Mouse (Mus musculus): ENCODE measurements around the gene Lonrf3. TPM values are rescaled to one million over a fixed set of nuclear protein-coding genes. Genes with fewer than 3 reads are reported as not detected.

Lonrf3 gene
- polyA plus RNA-seq (2012; rRNA removed) (0.30 and 0.50 TPM in 2 replicates), polyA plus RNA-seq (2014; fragmentation: Nextera tagmentation; extraction: Ambion mirVana) (0.42 and 0.61 TPM in 2 replicates)

GRCm38 (mm10) chrX:36328271-36329039 is at the start of gene Lonrf3:
TSS of gene Lonrf3 (plus strand) at chrX:36328353.
- 13% methylated on average over 63 of the region's 68 CpGs for WGBS (ENCODE audit: insufficient replicate concordance)
- Histone ChIP-seq H3K27me3 (ENCODE audit: control insufficient read depth, insufficient read depth, low read length) (peaks cover 26% of the 10 kb centered on the region), H3K4me3 (ENCODE audit: insufficient read depth in 1 of 2, low read depth in 2 of 2, low read length in 2 of 2) (peak within 1 kb of the TSS; percentile 30 to 32), H3K9ac (replicated peaks) (no peak within 1 kb of the TSS), H3K4me2 (ENCODE audit: low read depth) (peak within 1 kb of the TSS; percentile 37), H3K36me3 (replicated peaks; ENCODE audit: control insufficient read depth, insufficient read depth, low read depth) (no peaks in the 10 kb centered on the region), H3K4me1 (replicated peaks; ENCODE audit: control insufficient read depth in 2 of 2, insufficient read depth in 2 of 2, low read length in 1 of 2) (no peaks in the 10 kb centered on the region), H3K27ac (no peak within 1 kb of the TSS), H3K9me3 (ENCODE audit: control insufficient read depth, low read length) (no peaks in the 10 kb centered on the region)
- ATAC-seq (ENCODE audit: insufficient read depth) (no peak), DNase-seq (ENCODE audit: low read depth in 3 of 3, low spot score in 3 of 3) (peak in 1 of 3 experiments; percentile 12)
- TF ChIP-seq CTCF (IDR thresholded peaks at IDR 0.05; ENCODE audit: low read depth) (no peak), EP300 (IDR thresholded peaks at IDR 0.05; ENCODE audit: low read depth) (no peak)

DNA sequence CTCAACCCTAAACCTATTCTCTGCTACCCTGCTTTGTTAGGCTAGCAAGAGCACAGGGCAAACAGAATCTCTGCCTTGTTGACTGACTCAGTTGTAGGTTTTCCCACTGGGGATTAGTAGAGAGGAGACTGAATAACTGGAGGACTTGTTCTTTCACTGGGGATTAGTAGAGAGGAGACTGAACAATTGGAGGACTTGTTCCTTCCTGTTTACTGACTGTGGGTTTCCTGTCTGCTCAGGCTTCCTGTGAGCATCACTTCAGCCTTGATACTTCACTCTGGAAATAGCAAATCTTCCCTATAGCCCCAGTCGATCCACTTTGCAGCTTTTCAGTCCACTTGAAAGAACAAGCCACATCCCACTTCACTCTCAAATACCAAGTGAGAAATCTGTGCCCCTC is 49.4 kb upstream of the Lonrf3 start:
- H3K9me3 ChIP-seq (ENCODE audit: control insufficient read depth, low read length): no peaks in the 10 kb centered on the region
- no peaks in the 10 kb centered on the region for H3K27me3 ChIP-seq (ENCODE audit: control insufficient read depth, insufficient read depth, low read length)
- 37% methylated on average over 1 of the region's 1 CpGs for WGBS (ENCODE audit: insufficient replicate concordance)
- H3K36me3 ChIP-seq (replicated peaks; ENCODE audit: control insufficient read depth, insufficient read depth, low read depth): no peaks in the 10 kb centered on the region
- TF ChIP-seq EP300 (IDR thresholded peaks at IDR 0.05; ENCODE audit: low read depth) (no peak), CTCF (IDR thresholded peaks at IDR 0.05; ENCODE audit: low read depth) (no peak)
- no peak for DNase-seq (ENCODE audit: low read depth in 3 of 3, low spot score in 3 of 3)
- H3K4me3 ChIP-seq (ENCODE audit: insufficient read depth in 1 of 2, low read depth in 2 of 2, low read length in 2 of 2): no peak overlapping the region
- H3K4me2 ChIP-seq (ENCODE audit: low read depth): no peak overlapping the region
- no peak for ATAC-seq (ENCODE audit: insufficient read depth)
- H3K9ac ChIP-seq (replicated peaks): no peak overlapping the region
- H3K27ac ChIP-seq: no peak overlapping the region
- H3K4me1 ChIP-seq (replicated peaks; ENCODE audit: control insufficient read depth in 2 of 2, insufficient read depth in 2 of 2, low read length in 1 of 2): no peaks in the 10 kb centered on the region

DNA sequence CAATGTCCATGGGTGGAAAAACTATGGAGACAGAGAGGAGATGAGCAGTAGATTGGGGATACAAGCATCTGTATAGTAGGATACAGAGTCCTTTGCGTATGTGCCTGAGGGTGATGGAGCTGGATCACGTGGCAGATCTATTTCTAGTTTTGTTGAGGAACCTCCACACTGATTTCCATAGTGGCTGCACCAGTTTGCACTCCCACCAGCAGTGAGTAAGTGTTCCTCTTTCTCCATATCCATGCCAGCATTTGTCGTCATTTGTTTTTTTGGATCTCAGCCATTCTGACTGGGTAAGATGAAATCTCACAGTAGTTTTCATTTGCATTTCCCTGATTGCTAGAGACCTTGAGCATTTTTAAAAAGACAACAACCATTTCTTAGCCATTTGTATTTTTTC is 16.7 kb upstream of the Lonrf3 start:
- Histone ChIP-seq H3K27me3 (ENCODE audit: control insufficient read depth, insufficient read depth, low read length) (no peaks in the 10 kb centered on the region), H3K9ac (replicated peaks) (no peak overlapping the region), H3K4me3 (ENCODE audit: insufficient read depth in 1 of 2, low read depth in 2 of 2, low read length in 2 of 2) (no peak overlapping the region), H3K4me1 (replicated peaks; ENCODE audit: control insufficient read depth in 2 of 2, insufficient read depth in 2 of 2, low read length in 1 of 2) (no peaks in the 10 kb centered on the region), H3K36me3 (replicated peaks; ENCODE audit: control insufficient read depth, insufficient read depth, low read depth) (no peaks in the 10 kb centered on the region), H3K27ac (no peak overlapping the region), H3K9me3 (ENCODE audit: control insufficient read depth, low read length) (no peaks in the 10 kb centered on the region), H3K4me2 (ENCODE audit: low read depth) (no peak overlapping the region)
- WGBS (ENCODE audit: insufficient replicate concordance): 52% methylated on average over 3 of the region's 3 CpGs
- DNase-seq (ENCODE audit: low read depth in 3 of 3, low spot score in 3 of 3) (no peak), ATAC-seq (ENCODE audit: insufficient read depth) (no peak)
- TF ChIP-seq EP300 (IDR thresholded peaks at IDR 0.05; ENCODE audit: low read depth): no peak
- no peak for TF ChIP-seq CTCF (IDR thresholded peaks at IDR 0.05; ENCODE audit: low read depth)

DNA sequence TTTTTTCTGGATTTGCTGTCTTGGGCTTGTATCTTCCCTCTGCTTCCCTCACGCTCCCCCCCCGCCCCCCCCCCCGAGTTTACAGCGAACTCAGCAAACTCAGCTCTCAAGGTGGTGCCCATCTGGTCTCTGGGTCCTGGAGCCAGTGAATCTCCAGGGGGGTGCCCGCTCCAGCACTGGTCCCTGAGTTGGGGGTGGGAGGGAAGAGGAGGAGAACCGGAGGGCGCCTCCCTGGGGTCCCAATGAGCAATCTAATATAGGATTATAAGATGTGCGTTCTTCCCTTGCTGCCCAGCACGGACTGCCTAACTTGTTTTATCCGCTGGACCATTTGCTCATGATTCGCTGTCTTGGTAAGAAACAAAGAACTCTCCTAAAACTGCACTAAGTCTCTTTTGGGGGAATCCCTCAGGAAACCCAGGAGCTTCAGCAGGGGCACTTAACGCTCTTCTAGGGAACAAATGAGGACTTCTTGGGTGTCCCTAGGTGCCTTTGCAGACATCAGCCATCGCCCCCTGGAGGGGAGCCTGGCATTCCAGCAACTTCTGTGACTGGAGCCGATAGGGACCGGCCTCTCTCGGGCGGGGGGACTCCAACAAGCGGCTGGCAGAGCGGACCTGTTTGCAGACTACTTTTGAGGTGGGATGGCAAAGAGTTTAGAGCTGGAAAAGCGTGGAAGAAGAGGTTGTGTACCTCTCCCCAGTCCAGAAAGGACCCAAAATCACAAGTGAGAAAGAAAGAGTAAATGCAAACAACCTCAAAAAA is 480 bp upstream of the Lonrf3 start:
- 15% methylated on average over 19 of the region's 20 CpGs for WGBS (ENCODE audit: insufficient replicate concordance)
- DNase-seq (ENCODE audit: low read depth in 3 of 3, low spot score in 3 of 3): no peak
- no peak overlapping the region for H3K4me3 ChIP-seq (ENCODE audit: insufficient read depth in 1 of 2, low read depth in 2 of 2, low read length in 2 of 2)

More for the DNA sequence above, 480 bp upstream of the Lonrf3 start:
- ATAC-seq (ENCODE audit: insufficient read depth): no peak
- Histone ChIP-seq H3K4me2 (ENCODE audit: low read depth) (peak overlapping the region; percentile 37), H3K9ac (replicated peaks) (no peak overlapping the region), H3K36me3 (replicated peaks; ENCODE audit: control insufficient read depth, insufficient read depth, low read depth) (no peaks in the 10 kb centered on the region), H3K27ac (no peak overlapping the region), H3K4me1 (replicated peaks; ENCODE audit: control insufficient read depth in 2 of 2, insufficient read depth in 2 of 2, low read length in 1 of 2) (no peaks in the 10 kb centered on the region), H3K9me3 (ENCODE audit: control insufficient read depth, low read length) (no peaks in the 10 kb centered on the region), H3K27me3 (ENCODE audit: control insufficient read depth, insufficient read depth, low read length) (peaks cover 26% of the 10 kb centered on the region)
- TF ChIP-seq EP300 (IDR thresholded peaks at IDR 0.05; ENCODE audit: low read depth) (no peak), CTCF (IDR thresholded peaks at IDR 0.05; ENCODE audit: low read depth) (no peak)
